Mouse (Mus musculus): ENCODE results near the gene Pgk1. TPM values are rescaled to one million over a fixed set of nuclear protein-coding genes. Genes with fewer than 3 reads are reported as not detected.
A peak's percentile ranks its signal among the peaks of the same experiment; 100 is the strongest.
"Not testable (repeated sequence)": the region's sequence is repeated elsewhere in the genome, so short reads cannot be mapped to it uniquely, and the experiment has no call there.

The Pgk1 gene
- 236 and 245 TPM in 2 replicates for polyA plus RNA-seq (2015; fragmentation: Nextera tagmentation; extraction: Ambion mirVana)

- DNase-seq (ENCODE audit: low spot score), result peak; percentile 92
These were observed at the start of gene Pgk1 for GRCm38 (mm10) chrX:106186713-106187649. TSS of gene Pgk1 (plus strand) at chrX:106187100.

- DNase-seq (ENCODE audit: low spot score), result no peak
These were observed 47.4 kb upstream of the Pgk1 start for GRCm38 (mm10) chrX:106139309-106140070.

- no peak for DNase-seq (ENCODE audit: low spot score)
These were observed 44.0 kb upstream of the Pgk1 start, which contains the start of gene Tlr13 for GRCm38 (mm10) chrX:106142936-106143335. TSS of gene Tlr13 (plus strand) at chrX:106143204.

GRCm38 (mm10) chrX:106148185-106148584 is 38.7 kb upstream of the Pgk1 start:
- DNase-seq (ENCODE audit: low spot score), result no peak

- DNase-seq (ENCODE audit: low spot score), result no peak
These were observed 37.4 kb upstream of the Pgk1 start for GRCm38 (mm10) chrX:106149460-106149859.

- no peak for DNase-seq (ENCODE audit: low spot score)
These were observed 32.7 kb upstream of the Pgk1 start for GRCm38 (mm10) chrX:106154180-106154586.

- no peak for DNase-seq (ENCODE audit: low spot score)
These were observed 31.0 kb upstream of the Pgk1 start for GRCm38 (mm10) chrX:106155892-106156291.

- no peak for DNase-seq (ENCODE audit: low spot score)
These were observed 22.9 kb upstream of the Pgk1 start for GRCm38 (mm10) chrX:106163995-106164394.

GRCm38 (mm10) chrX:106164555-106164954 is 22.3 kb upstream of the Pgk1 start:
- no peak for DNase-seq (ENCODE audit: low spot score)

GRCm38 (mm10) chrX:106165089-106165488 is 21.8 kb upstream of the Pgk1 start:
- no peak for DNase-seq (ENCODE audit: low spot score)

GRCm38 (mm10) chrX:106171106-106171852 is 15.6 kb upstream of the Pgk1 start:
- DNase-seq (ENCODE audit: low spot score), result peak; percentile 79

GRCm38 (mm10) chrX:106171853-106172154 is 15.1 kb upstream of the Pgk1 start:
- DNase-seq (ENCODE audit: low spot score), result peak; percentile 40

GRCm38 (mm10) chrX:106176331-106176730 is 10.6 kb upstream of the Pgk1 start:
- DNase-seq (ENCODE audit: low spot score), result no peak

- no peak for DNase-seq (ENCODE audit: low spot score)
These were observed 2.6 kb upstream of the Pgk1 start for GRCm38 (mm10) chrX:106184279-106184678.

GRCm38 (mm10) chrX:106185706-106186105 is 1.2 kb upstream of the Pgk1 start:
- DNase-seq (ENCODE audit: low spot score), result no peak

GRCm38 (mm10) chrX:106187737-106188136 is 837 bp downstream of the Pgk1 start:
- peak; percentile 3 for DNase-seq (ENCODE audit: low spot score)

- DNase-seq (ENCODE audit: low spot score), result peak; percentile 48
These were observed 2.5 kb downstream of the Pgk1 start for GRCm38 (mm10) chrX:106189356-106189755.

GRCm38 (mm10) chrX:106190091-106190490 is 3.2 kb downstream of the Pgk1 start:
- no peak for DNase-seq (ENCODE audit: low spot score)

- not testable (repeated sequence) for DNase-seq (ENCODE audit: low spot score)
These were observed 7.5 kb downstream of the Pgk1 start for GRCm38 (mm10) chrX:106194361-106194760.

GRCm38 (mm10) chrX:106197308-106197707 is 10.4 kb downstream of the Pgk1 start:
- peak; percentile 5 for DNase-seq (ENCODE audit: low spot score)

- DNase-seq (ENCODE audit: low spot score), result peak; percentile 12
These were observed 12.0 kb downstream of the Pgk1 start for GRCm38 (mm10) chrX:106198904-106199303.

Measured in thymus, postnatal 0 days (tissue).